Mouse (Mus musculus) left cerebral cortex, postnatal 10 days (tissue): ENCODE measurements around the gene Gng8. TPM values are rescaled to one million over a fixed set of nuclear protein-coding genes. Genes with fewer than 3 reads are reported as not detected.

Source experiments
- DNase-seq, 2 experiments: peaks; one replicate each; pipeline ENCODE4 v3.0.0; 2021 to 2022; ENCODE audit warnings: low spot score in 2 of 2, mixed read lengths in 1 of 2; ENCODE audit errors: extremely low spot score in 1 of 2
- intact Hi-C: fragments of 180-260 bp; cut with DNase I; formaldehyde crosslinking; loops from one replicate; pipeline ENCODE4 v1.15.1; 2025
- total RNA-seq, 2 experiments: library from RNA; stranded (reverse); gene quantifications; 2 replicates each; pipeline ENCODE4 v1.2.3; 2021

Gene Gng8
- total RNA-seq, 2 experiments from 2014 or later, result 0.73 to 0.81 TPM

DNA sequence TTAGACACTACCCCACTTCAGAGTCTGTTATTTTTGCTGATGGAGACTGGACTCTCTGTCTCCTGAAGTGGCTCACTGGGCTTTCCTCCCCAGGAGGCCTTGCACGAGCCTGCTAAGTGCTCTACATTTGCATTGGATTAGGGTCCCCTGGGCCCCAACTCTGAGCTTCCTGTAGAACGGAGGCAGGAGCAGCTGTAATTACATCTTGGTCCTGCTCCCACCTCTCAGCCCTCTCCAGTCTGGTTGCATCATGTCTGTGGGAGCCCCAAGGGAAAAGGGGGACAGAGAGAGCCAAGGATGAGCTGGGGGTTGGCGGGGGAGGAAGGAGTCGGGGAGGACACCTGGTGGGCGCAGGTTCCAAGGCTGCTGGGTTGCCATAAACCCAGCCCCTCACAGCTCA, 8.9 kb downstream of the Gng8 start:
- intact Hi-C loops, result no loop called here
- DNase-seq, result no peak

DNA sequence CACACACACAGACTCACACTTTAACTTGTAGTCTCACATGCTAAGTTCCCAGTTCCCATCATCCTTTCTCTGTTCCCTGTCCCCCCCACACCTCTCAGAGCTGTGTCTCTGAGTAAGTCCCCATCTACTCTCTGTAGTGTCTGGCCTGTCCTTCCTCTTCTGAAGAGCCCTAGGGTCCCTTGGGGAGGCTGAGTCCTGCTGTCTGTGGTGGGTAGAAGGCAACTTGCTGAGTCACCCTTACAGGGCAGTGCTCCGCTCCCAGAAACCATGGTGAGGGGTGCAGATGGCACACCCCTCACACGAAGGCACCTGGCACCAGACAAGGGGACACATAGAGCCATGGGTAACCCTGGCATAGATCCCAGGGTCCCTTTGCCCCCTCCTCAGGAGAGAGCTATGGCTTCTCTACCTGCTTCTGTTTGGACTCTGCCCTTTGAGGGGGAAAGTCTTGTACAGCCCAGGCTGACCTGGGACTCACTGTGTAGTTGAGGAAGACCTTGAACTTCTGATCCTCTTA, 11.9 kb downstream of the Gng8 start:
- intact Hi-C loops, result no loop called here
- no peak for DNase-seq

DNA sequence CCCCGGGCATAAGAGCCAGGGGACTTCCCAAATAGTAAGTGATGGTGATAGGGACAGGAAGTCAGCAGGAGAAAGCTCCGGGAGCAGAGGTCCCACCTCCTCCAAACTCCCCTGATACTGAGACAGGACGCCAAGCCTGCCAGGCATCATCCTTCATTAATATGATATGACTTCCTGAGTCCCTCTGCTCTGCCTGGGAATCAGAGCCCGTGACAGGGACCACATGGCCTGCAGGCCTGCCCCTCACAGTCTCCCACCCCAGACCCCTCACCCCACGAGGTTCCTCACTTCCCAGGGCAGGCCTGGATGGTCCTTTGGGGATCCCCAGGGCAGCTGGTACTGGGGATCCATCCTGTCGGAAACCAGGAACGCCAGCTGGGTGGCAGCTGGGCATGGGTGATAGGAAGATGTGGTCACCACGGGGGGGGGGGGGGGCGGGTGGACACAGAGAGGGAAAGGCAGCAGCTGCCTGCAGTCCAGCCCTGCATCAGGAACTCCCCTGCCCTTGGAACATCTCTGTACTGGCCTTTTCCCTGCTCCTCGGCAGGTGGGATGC, 12.6 kb downstream of the Gng8 start:
- DNase-seq, result no peak
- intact Hi-C loops, result no loop called here

DNA sequence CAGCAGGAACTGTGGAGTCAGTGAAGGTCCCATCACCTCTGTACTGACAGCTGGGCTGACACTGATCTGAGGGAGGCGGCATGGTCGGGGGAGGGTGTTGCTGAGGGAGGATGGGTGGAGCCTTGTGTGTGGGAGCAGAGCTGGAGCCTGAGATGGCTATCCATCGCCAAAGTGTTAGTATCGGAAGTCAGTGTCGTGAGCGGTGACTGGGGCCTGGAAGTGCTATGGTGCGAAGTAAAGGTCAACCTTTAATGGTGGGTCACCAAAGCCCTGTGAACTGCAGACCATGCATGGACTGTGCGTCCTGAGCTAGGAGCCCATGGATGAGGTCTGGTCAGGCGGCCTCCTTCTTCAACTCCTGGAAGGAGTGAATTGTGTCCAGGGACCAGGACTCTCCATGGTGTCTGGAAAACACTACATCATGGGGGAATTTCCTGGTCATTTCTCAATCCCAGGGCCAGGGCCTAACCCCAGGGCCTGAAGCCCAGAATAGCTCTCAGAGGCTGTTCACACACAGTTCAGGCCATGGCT, 14.0 kb downstream of the Gng8 start:
- intact Hi-C loops, result no loop called here
- peak in 1 of 2 experiments; percentile 56 for DNase-seq

DNA sequence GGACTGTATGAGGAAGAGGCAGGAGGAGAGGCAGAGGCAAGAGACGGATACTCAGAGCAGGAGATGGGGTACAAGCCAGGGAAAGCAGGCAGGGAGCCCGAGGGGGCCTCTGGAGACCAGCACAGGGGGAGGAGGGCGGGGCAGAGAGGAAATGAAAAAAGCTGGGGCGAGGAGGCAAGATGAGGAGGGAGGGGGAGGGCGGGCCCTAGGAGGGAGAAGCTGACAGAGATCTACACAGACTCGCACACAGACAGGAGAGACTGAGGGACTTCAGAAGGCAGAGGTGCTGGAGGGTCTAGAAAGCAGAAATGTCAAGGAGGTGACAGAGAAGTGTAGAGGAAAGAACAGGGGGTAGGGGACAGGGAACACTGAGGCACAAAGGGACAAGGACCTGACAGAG, 14.7 kb downstream of the Gng8 start, which contains the start of gene Ptgir:
Gene Ptgir, plus strand, starts transcription at position 210 of the 400 bp plus-strand sequence.
- intact Hi-C loops, result no loop called here
- DNase-seq, result peak in 1 of 2 experiments; percentile 63

DNA sequence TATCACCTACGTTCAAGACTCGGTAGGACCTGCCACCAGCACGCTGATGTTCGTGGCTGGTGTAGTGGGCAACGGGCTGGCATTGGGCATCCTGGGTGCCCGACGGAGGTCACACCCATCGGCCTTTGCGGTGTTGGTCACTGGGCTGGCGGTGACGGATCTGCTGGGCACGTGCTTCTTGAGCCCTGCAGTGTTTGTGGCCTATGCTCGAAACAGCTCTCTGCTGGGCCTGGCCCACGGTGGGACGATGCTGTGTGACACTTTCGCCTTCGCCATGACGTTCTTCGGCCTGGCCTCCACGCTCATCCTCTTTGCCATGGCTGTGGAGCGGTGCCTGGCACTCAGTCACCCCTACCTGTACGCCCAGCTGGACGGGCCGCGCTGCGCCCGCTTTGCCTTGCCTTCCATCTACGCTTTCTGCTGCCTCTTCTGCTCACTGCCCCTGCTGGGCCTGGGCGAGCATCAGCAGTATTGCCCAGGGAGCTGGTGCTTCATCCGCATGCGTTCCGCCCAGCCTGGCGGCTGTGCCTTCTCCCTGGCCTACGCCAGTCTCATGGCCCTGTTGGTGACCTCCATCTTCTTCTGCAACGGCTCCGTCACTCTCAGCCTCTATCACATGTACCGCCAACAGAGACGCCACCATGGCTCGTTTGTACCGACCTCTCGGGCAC, 15.4 kb downstream of the Gng8 start:
- intact Hi-C loops, result no loop called here

DNA sequence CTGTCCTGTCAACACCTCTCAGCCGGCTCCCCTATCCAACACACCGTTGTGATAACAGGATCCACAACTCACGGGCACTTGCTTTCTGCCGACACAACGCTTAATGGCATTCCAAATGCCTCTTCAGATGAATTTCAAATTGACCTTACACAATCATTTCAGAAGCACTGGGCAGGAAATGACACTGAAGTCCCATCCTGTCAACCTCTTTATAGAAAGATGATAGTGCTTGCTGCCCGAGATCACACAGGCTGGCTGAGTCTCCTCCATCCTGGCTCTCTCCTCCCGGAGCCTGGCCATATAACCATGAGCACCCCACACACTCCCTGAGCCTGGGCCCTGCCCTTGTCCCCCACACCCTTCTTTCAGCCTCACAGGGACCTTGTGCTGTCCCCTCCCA, 16.3 kb downstream of the Gng8 start:
- intact Hi-C loops, result no loop called here
- no peak for DNase-seq

More for the DNA sequence above, 15.4 kb downstream of the Gng8 start:
- no peak for DNase-seq

DNA sequence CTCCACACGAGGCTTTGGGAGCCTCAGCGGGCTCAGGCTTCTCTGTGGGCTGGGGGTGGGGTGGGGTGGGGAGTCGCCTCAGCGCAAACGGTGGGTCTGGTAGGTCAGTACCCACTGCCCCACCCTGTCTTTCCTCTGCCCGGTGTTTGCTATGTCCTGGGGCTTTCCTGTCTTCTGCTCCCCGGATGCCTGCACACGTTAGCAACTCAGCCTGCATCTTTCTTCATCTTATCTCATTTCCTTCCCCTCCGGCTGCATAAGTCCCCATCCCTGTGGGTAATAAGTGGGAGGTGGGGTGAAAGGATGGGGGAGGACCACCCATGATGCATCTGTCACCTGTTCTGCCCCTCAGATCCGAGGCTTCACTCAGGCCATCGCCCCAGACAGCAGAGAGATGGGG, 16.8 kb downstream of the Gng8 start:
- DNase-seq, result no peak
- intact Hi-C loops, result no loop called here

DNA sequence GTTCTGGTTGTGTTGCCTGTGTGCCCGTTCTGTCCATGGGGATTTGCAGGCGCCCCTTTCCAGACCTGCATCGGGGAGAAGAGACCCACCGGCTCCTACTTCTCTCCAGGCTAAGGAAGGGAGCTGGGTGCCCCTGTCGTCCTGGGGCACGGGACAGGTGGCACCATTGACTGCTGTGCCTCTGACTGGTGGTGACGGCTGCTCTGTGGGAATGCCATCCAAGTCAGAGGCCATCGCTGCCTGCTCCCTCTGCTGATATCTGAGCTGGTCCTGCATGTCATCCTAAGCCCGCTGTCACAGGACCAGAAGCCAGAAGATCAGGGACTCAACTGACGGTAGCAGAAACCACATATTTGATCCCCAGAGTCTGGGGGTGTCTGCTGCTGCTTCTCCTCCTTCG, 17.3 kb downstream of the Gng8 start:
- intact Hi-C loops, result no loop called here
- DNase-seq, result no peak

DNA sequence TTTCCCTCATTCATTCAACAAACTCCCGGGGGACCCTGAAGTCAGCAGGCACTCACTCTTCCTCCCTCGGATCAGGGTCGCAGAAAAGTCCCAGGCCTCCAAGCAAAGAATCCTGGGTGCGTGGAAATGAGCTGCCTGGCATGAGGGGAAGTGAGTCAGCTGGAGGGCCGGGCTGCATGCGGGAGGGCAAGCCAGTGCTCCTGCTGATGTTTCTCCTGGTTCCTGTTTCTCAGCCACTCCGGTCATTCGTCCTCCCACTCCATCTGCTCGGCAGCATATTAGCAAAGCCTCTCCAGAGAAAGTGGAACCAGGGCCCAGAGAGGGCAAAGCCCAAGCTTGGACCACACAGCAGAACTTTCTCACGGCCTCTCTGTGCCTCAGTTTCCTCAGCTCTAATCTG, 18.3 kb downstream of the Gng8 start:
- no peak for DNase-seq
- intact Hi-C loops, result loop anchor here (10.0 kb wide), 1 partner anchor 55 kb away; no protein-coding TSS in a partner anchor

DNA sequence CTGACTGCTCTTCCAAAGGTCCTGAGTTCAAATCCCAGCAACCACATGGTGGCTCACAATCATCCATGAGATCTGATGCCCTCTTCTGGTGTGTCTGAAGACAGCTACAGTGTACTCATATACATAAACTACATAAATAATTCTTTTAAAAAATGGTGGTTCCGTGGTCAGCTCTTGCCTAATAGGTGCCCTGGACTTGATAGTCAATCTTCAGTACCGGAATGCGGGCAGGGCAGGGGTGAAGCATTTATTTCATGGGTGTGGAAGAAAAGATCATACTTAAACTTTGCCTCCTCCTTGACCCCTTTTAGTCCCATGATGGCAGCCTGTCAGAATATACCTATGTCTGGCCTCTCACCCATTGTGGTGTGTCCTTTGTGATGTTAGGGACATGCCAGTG, 20.3 kb downstream of the Gng8 start:
- no peak for DNase-seq
- intact Hi-C loops, result loop anchor here (10.0 kb wide), 1 partner anchor 57 kb away; no protein-coding TSS in a partner anchor

DNA sequence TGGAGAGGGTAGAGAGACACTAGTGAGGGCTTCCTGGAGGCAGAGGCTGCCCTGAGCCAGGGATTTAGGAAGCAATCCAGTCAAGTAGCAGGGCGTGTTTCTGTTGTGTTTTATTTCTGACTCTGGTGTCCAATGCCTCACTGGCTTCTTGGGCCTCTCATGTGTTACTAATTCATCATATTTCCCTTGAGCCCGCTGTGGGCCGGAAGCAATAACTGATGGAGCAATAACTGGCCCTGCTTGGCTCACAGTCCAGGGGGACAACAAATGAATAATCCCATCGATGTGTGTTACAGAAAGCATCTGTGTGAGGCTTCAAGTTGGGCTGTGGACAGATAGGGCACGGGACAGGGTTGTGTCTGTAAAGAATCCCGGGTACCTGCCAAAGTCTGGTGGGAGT, 20.8 kb downstream of the Gng8 start:
- intact Hi-C loops, result loop anchor here (10.0 kb wide), 1 partner anchor 58 kb away; no protein-coding TSS in a partner anchor
- DNase-seq, result peak in 1 of 2 experiments; percentile 13

DNA sequence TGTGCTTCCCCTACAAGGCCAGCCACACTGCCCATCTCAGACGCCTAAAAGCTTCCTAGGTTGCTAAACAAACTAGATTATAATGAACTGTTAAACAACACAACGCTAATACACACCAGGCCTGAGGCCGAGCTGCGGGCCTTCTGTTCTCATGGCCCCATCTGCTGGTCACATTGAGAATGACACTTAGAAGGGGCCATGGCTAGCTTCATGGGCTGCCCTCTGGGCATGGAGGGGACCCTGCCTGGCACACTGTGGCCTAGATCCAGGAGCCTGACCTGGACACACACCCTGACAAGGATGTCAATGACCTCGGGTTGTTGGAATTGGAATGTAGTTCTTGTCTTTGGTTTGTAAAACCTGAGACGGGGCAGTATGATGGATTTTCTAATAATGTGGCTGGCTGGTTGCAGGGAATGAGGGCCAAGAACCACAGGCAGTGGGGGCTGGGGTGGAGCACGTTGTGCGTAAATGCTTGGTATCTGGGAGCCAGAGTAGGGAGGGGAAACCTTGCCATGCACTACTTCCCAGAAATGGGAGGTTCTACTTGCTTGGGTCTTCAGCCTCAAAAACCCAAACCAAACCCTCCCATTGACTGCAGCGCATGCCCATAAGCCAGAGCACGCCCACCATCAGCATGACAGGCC, 22.3 kb downstream of the Gng8 start:
- DNase-seq, result peak; percentile 59 to 80
- intact Hi-C loops, result loop anchor here (10.0 kb wide), 1 partner anchor 59 kb away; no protein-coding TSS in a partner anchor

DNA sequence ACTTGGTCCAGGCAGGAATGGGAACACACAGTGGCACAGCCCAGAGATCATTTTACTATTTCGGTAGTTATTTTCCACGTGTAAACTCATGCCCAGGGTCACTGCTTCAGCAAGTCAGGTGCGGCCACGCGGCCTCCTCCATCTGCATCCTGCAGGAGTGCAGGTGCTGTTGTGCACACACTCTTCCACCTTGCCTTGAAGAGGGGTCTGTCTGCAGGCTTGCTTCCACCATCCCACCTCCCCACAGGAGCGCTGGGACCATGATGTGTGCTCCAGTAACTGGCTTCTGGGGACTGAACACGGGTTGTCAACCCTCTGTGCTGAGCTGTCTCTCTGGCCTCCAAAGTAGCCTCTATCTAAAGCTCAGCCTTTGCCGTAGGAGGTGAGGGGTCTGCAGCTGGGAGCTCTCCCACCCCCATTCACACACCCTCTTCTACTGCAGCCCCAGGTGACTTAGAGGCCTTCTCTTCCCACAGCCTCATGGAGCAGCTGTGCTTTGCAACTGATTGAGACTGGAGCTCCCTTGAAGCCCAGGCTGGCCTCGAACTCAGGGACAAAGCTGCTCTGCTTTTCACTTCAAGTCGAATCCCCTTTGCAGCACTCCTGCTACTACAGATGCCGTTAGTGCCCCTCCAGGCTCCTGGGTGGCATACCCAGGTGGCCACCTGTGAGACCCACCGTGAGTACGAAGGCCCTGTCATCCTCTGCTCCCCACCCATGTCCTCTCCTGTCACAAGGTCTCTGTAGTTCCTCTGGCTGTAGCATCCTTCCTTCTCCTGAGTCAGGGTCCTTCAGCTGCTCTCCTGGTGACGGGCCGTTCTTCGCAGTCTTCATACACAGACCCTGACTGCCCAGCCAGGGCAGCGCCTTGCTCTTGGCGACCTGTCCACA, 23.1 kb downstream of the Gng8 start:
- intact Hi-C loops, result loop anchor here (10.0 kb wide), 1 partner anchor 60 kb away; no protein-coding TSS in a partner anchor
- DNase-seq, result no peak

DNA sequence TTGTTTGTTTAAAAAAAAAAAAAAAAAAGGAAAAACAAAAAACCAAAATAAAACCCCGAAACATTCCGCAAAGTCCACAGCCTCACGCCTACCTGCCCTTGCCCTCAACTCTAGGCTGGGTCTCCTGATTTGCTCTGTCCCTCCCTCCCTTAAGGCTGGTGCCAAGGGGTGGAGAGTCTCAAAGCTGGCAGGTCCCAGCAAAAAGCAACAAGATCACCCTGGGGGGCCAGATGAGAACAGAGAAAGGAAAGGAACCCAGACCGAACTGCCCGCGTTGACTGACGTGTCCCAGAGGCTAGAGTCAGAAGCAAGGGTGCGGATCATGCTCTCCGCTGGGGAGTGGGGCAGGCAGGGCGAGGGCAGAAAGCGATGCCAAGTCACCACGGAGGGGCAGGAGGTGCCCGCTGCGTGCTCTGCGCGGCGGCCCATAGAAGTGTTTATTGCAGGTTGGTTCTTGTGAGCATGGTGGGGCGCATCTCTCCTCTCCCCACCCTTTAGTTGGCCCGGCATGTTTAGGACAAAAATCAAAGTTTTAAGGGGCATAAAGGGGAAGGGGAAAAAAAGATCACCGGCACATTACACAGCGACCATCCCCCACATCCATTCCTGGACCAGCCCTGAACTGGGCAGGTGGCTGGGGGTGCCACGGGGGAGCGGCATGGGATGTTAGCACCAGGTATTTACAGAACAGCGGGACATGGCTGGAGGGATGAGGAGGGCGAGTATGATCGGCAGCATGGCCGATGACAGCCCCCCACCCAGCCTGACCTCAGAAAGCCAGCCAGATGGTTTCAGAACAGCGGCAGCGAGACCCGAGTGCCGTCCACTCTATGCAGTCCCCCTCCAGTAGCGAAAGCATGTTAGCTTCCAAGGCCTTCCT, 24.1 kb downstream of the Gng8 start:
- intact Hi-C loops, result loop anchor here (10.0 kb wide), 1 partner anchor 61 kb away; no protein-coding TSS in a partner anchor
- no peak for DNase-seq

DNA sequence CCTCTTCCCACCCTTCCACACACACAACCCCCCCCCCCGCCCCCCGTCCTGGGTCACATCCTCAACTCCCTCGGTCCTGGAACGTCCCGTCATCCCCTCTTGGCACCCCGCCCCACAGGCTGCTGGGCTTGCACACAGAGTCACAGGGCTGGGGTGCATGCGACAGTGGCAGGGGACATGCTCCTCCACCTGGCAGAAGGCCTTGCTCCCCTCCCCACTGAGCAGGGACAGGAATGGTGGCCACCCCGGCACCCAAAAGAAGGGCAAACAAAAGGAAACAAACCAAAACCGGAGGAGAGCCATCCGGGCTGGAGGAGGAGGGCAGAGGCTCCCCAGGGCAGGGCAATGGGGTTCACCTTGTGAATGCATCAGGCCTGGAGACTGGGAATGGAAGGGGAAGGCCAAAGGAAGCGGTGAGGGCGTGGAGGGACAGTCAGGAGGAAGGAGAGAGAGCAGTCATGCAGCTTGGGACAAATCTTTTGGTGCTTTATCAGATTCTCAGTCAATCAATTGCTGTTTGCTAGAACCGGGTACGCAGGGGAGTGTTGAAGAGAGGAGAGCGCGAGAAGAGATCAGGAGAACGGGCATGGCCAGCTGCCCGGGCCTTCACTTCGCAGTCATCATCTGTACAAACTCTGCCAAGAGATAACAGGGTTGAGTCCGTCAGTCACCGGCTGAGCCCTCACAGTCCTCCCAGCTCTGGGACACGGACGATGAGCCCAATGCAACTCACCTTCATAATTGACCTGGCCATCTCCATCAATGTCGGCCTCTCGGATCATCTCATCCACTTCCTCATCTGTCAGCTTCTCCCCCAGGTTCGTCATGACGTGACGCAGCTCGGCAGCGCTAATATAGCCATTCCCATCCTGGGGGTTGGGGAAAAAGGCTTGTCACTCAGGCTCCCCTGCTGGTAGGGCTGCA, 25.0 kb downstream of the Gng8 start:
- peak in 1 of 2 experiments; percentile 75 for DNase-seq
- intact Hi-C loops, result loop anchor here (10.0 kb wide), 1 partner anchor 62 kb away; no protein-coding TSS in a partner anchor
